12 mouse cellular contexts compared by ENCODE assay signal in the genomic region with DNA sequence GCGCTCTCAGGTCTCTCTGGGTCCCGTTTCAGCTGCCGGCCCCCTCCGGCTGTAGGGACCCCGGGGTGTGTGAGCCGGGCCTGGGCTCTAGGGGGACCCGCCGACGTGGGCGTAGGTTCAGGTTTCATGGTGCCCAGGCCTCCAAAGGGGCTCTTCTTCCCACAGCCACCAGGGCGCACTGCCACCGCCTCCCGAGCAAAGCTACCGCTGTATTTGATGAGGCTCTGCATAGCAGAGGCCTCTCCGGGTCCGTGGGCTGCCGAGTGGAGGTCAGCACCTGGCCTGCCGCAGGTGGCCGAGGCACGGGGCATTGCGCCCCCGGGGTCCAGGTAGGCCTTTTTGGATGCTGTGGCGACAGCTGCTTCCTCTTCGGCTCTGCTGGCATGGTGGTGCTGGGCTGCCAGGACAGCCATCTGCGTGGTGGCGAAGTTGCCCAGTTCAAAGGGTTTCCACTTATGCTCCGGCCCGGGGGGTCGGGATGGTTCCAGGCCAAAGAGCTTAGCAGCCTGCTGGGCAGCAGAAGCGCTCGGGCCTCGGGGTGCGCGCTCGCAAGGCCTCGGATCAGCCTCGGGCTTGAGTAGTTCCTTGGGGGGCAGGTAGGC. TPM values are rescaled to one million over a fixed set of nuclear protein-coding genes. Genes with fewer than 3 reads are reported as not detected.
DNase-seq lines count a peak whose midpoint lies in the region; ATAC-seq and TF ChIP-seq lines count a peak whose summit lies in the region.
"Had no signal": no experiment of that assay in that cellular context is flagged by ENCODE, and none has a peak within 500 bp of the region (broad histone marks: within the 10 kb centered on the region; RNA-seq: fewer than 3 reads in every experiment).

No protein-coding gene starts in this region.

- intact Hi-C loops in heart, postnatal 10 days (cut with DNase I) = no loop called here

- 0 out of 2 replicates have a peak overlapping the region, but pooled peaks have one; percentile 13 for H3K27ac ChIP-seq in midbrain, embryonic 10.5 days (replicated peaks)
- H3K27ac ChIP-seq in midbrain, embryonic 16.5 days (ENCODE audit: low read length) = no peak overlapping the region
- H3K27ac ChIP-seq in stomach, postnatal 0 days (replicated peaks) = no peak overlapping the region
- H3K27ac ChIP-seq: liver, embryonic 15.5 days had no signal

- TF ChIP-seq POLR2A in brain, embryonic 14.5 days (IDR thresholded peaks at IDR 0.05; ENCODE audit: borderline replicate concordance, extremely low read depth, insufficient read depth, insufficient read length, poor library complexity, severe bottlenecking) = no peak

- no peak for TF ChIP-seq EP300 in stomach, postnatal 0 days (optimal IDR thresholded peaks at IDR 0.05)

- H3K27me3 ChIP-seq in midbrain, embryonic 10.5 days (ENCODE audit: low read depth, poor library complexity, severe bottlenecking) = no peaks in the 10 kb centered on the region
- H3K27me3 ChIP-seq in midbrain, embryonic 16.5 days (ENCODE audit: control insufficient read depth, insufficient read depth, low read depth, low read length) = no peaks in the 10 kb centered on the region
- H3K27me3 ChIP-seq in stomach, postnatal 0 days (ENCODE audit: control insufficient read depth, insufficient read depth, low read length) = no peaks in the 10 kb centered on the region
- H3K27me3 ChIP-seq: liver, embryonic 15.5 days had no signal

- no peak for ATAC-seq in midbrain, embryonic 16.5 days
- no peak for ATAC-seq in stomach, postnatal 0 days (ENCODE audit: low FRiP score, low TSS enrichment)

- H3K36me3 ChIP-seq in midbrain, embryonic 10.5 days = peaks cover 92% of the 10 kb centered on the region
- H3K36me3 ChIP-seq in midbrain, embryonic 16.5 days (ENCODE audit: control insufficient read depth, insufficient read depth, low read length) = peaks cover 21% of the 10 kb centered on the region
- H3K36me3 ChIP-seq in stomach, postnatal 0 days (ENCODE audit: control insufficient read depth, insufficient read depth, low read length) = peaks cover 22% of the 10 kb centered on the region

- H3K4me3 ChIP-seq in midbrain, embryonic 10.5 days = no peak overlapping the region
- H3K4me3 ChIP-seq in midbrain, embryonic 16.5 days (ENCODE audit: low read depth, low read length) = no peak overlapping the region
- H3K4me3 ChIP-seq in stomach, postnatal 0 days (ENCODE audit: low read depth, low read length) = no peak overlapping the region
- H3K4me3 ChIP-seq: liver, embryonic 15.5 days had no signal

- peaks cover 27% of the 10 kb centered on the region for H3K4me1 ChIP-seq in midbrain, embryonic 10.5 days
- H3K4me1 ChIP-seq in midbrain, embryonic 16.5 days (ENCODE audit: control insufficient read depth, insufficient read depth, low read length) = peaks cover 22% of the 10 kb centered on the region
- H3K4me1 ChIP-seq in stomach, postnatal 0 days (replicated peaks; ENCODE audit: control insufficient read depth, insufficient read depth) = peaks cover 2% of the 10 kb centered on the region; the same call in 1 of the 2 replicates

- peak; percentile 13; the same call in 1 of the 2 replicates for TF ChIP-seq CTCF in brain, embryonic 14.5 days (IDR thresholded peaks at IDR 0.05; ENCODE audit: borderline replicate concordance, extremely low read depth, insufficient read depth, insufficient read length)
- TF ChIP-seq CTCF in stomach, postnatal 0 days (IDR thresholded peaks at IDR 0.05; ENCODE audit: low read depth) = 0 out of 2 replicates have a peak, but pooled peaks have one; percentile 12

- 83% methylated on average over 37 of the region's 37 CpGs for WGBS in midbrain, embryonic 10.5 days
- 86% methylated on average over 37 of the region's 37 CpGs for whole genome bisulfite sequencing in midbrain, embryonic 16.5 days
- WGBS in stomach, postnatal 0 days = 87% methylated on average over 34 of the region's 37 CpGs

- H3K4me2 ChIP-seq in midbrain, embryonic 16.5 days (ENCODE audit: low read length) = no peak overlapping the region
- H3K4me2 ChIP-seq in stomach, postnatal 0 days (replicated peaks; ENCODE audit: low read depth) = no peak overlapping the region
- H3K4me2 ChIP-seq: liver, embryonic 15.5 days had no signal

- no peak for DNase-seq in midbrain, embryonic 10.5 days (ENCODE audit: low spot score)
- no peak for DNase-seq in brain, embryonic 14.5 days (ENCODE audit: low read depth)
- DNase-seq in cerebellum, adult 9-11 months = peak; percentile 87
- DNase-seq in stomach, postnatal 0 days (ENCODE audit: low spot score) = no peak
- DNase-seq in heart, postnatal 10 days = no peak
- no peak for DNase-seq in adrenal gland, postnatal 10 days
- DNase-seq: adrenal gland, postnatal 25 days; lung, postnatal 4 days; right cerebral cortex, postnatal 25 days; thymus, postnatal 4 days had no signal

- H3K9ac ChIP-seq in midbrain, embryonic 16.5 days (ENCODE audit: low read depth, low read length) = no peak overlapping the region
- no peak overlapping the region for H3K9ac ChIP-seq in stomach, postnatal 0 days (ENCODE audit: low read length)
- H3K9ac ChIP-seq: liver, embryonic 15.5 days had no signal

- peaks cover 26% of the 10 kb centered on the region for H3K9me3 ChIP-seq in midbrain, embryonic 10.5 days (replicated peaks)
- H3K9me3 ChIP-seq in midbrain, embryonic 16.5 days (replicated peaks; ENCODE audit: control insufficient read depth, low read length, poor library complexity, severe bottlenecking) = no peaks in the 10 kb centered on the region
- H3K9me3 ChIP-seq in stomach, postnatal 0 days (ENCODE audit: control insufficient read depth, low read length) = no peaks in the 10 kb centered on the region
- H3K9me3 ChIP-seq: liver, embryonic 15.5 days had no signal

RNA-seq across cellular contexts. Expression of gene Tnrc18, which starts 30.1 kb away (rescaled TPM):
- polyA plus RNA-seq in midbrain, embryonic 10.5 days (2016; fragmentation: Nextera tagmentation; extraction: Ambion mirVana) = 18.7 and 23.2 TPM in 2 replicates
- 23.3 and 27.7 TPM in 2 replicates for polyA plus RNA-seq in midbrain, embryonic 16.5 days (2015; fragmentation: Nextera tagmentation; extraction: Ambion mirVana)
- 66.0 and 101 TPM in 2 replicates for polyA plus RNA-seq in brain, embryonic 14.5 days (2012; rRNA removed)
- 12.0 and 12.5 TPM in 2 replicates for polyA plus RNA-seq in stomach, postnatal 0 days (2015; fragmentation: Nextera tagmentation; extraction: Ambion mirVana)
- 10 to 100 TPM; 80.1 to 91.3 TPM for total RNA-seq in heart, postnatal 10 days (2021)
- total RNA-seq in adrenal gland, postnatal 10 days (2021) = 10 to 100 TPM; 77.5 to 98.6 TPM
